In the genomic region with DNA sequence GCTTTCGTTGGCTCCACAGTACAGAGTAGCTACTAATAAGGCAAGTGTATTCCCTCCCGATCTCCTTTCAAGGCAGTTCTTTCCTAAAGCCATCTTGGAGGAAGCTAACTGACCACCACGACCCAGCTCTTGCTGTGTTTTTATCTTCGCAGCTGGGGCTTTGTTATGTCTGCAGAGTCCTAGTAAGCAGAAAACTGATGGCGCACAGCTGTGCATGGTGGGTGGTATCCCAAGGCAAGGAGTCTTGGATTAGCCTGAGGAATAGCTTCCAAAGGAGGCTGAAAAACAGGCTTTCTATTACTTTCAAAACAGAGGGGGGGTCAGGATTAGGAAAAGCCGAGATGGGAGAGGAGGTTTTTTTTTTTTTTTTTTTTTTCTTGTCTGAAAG, we compare ENCODE assay signal across 9 mouse cellular contexts. TPM values are rescaled to one million over a fixed set of nuclear protein-coding genes. Genes with fewer than 3 reads are reported as not detected.
A peak's percentile ranks its signal among the peaks of the same experiment; 100 is the strongest.
DNase-seq lines count a peak whose midpoint lies in the region; ATAC-seq and TF ChIP-seq lines count a peak whose summit lies in the region.
"Had no signal": no experiment of that assay in that cellular context is flagged by ENCODE, and none has a peak within 500 bp of the region (broad histone marks: within the 10 kb centered on the region; RNA-seq: fewer than 3 reads in every experiment).

No protein-coding gene starts in this region.

- H3K36me3 ChIP-seq in limb, embryonic 15.5 days: no peaks in the 10 kb centered on the region
- H3K36me3 ChIP-seq: liver, embryonic 13.5 days had no signal

- peaks cover 45% of the 10 kb centered on the region for H3K4me1 ChIP-seq in limb, embryonic 15.5 days

- peak; percentile 29 for DNase-seq in ZHBTc4 (ENCODE audit: low read depth, low spot score)
- DNase-seq in embryo, embryonic 10 days (ENCODE audit: low spot score): peak; percentile 79
- peak; percentile 57 for DNase-seq in heart, postnatal 25 days (ENCODE audit: low spot score)
- no peak for DNase-seq in Muller cell, postnatal 12 days (ENCODE audit: inconsistent ontology term)
- DNase-seq in layer of hippocampus, adult 2 months (ENCODE audit: low spot score in 2 of 2): no peak
- no peak for DNase-seq in left cerebral cortex, postnatal 25 days (ENCODE audit: low spot score in 2 of 2)
- no peak for DNase-seq in cerebellum, postnatal 25 days
- DNase-seq: liver, embryonic 13.5 days had no signal

- no peak for TF ChIP-seq CTCF in layer of hippocampus, adult 2 months (conservative IDR thresholded peaks at IDR 0.05)

- H3K27me3 ChIP-seq in limb, embryonic 15.5 days: no peaks in the 10 kb centered on the region
- H3K27me3 ChIP-seq: liver, embryonic 13.5 days had no signal

- H3K4me3 ChIP-seq in limb, embryonic 15.5 days: no peak overlapping the region
- H3K4me3 ChIP-seq in layer of hippocampus, adult 2 months: no peak overlapping the region
- H3K4me3 ChIP-seq: liver, embryonic 13.5 days had no signal

- WGBS in limb, embryonic 15.5 days: 21% methylated on average over 6 of the region's 6 CpGs

- peak overlapping the region; percentile 47 for H3K27ac ChIP-seq in limb, embryonic 15.5 days
- H3K27ac ChIP-seq in layer of hippocampus, adult 2 months: no peak overlapping the region
- H3K27ac ChIP-seq: liver, embryonic 13.5 days had no signal

- H3K9ac ChIP-seq in limb, embryonic 15.5 days: no peak overlapping the region
- H3K9ac ChIP-seq: liver, embryonic 13.5 days had no signal

- H3K9me3 ChIP-seq in limb, embryonic 15.5 days: no peaks in the 10 kb centered on the region
- H3K9me3 ChIP-seq: liver, embryonic 13.5 days had no signal

- H3K4me2 ChIP-seq in limb, embryonic 15.5 days: no peak overlapping the region
- H3K4me2 ChIP-seq: liver, embryonic 13.5 days had no signal

- peak; percentile 40; the same call in 1 of the 2 replicates for ATAC-seq in limb, embryonic 15.5 days (ENCODE audit: insufficient number of reproducible peaks, low FRiP score, low TSS enrichment, low read depth)

- intact Hi-C loops in heart, postnatal 25 days (cut with DNase I): no loop called here
- intact Hi-C loops in left cerebral cortex, postnatal 25 days (cut with DNase I): no loop called here

RNA-seq across cellular contexts. Expression of gene Cped1, which starts 17.5 kb away (rescaled TPM):
- 10 to 100 TPM; 18.0 to 22.8 TPM for total RNA-seq in heart, postnatal 25 days (2021)
- 42.0 and 43.1 TPM in 2 replicates for polyA plus RNA-seq in limb, embryonic 15.5 days (2015; fragmentation: Nextera tagmentation; extraction: Ambion mirVana)
- total RNA-seq in layer of hippocampus, adult 2 months (2021): 1 to 10 TPM; 2.5 to 3.5 TPM
- total RNA-seq in left cerebral cortex, postnatal 25 days (2021): 1 to 10 TPM; 3.0 to 3.5 TPM

RNA-seq across cellular contexts. Expression of gene Ing3, which starts 53.8 kb away (rescaled TPM):
- total RNA-seq in heart, postnatal 25 days (2021): 10 to 100 TPM; 13.2 to 17.3 TPM
- polyA plus RNA-seq in limb, embryonic 15.5 days (2015; fragmentation: Nextera tagmentation; extraction: Ambion mirVana): 49.3 and 51.5 TPM in 2 replicates
- total RNA-seq in layer of hippocampus, adult 2 months (2021): 10 to 100 TPM; 28.2 to 28.8 TPM
- total RNA-seq in left cerebral cortex, postnatal 25 days (2021): 10 to 100 TPM; 25.8 to 27.2 TPM

Comparison
In these comparisons a context has a peak if more than half of its experiments do, and no peak if none do; other contexts are left out.
1. DNase-seq: peak in ZHBTc4 (single experiment), embryo, embryonic 10 days (single experiment) and heart, postnatal 25 days (single experiment); none in Muller cell, postnatal 12 days (single experiment), layer of hippocampus, adult 2 months (0 of 2), left cerebral cortex, postnatal 25 days (0 of 2) and cerebellum, postnatal 25 days (0 of 2).
2. RNA of gene Cped1, which starts 17.5 kb away (total RNA-seq): 18.0 to 22.8 TPM in heart, postnatal 25 days; 3.0 to 3.5 TPM in left cerebral cortex, postnatal 25 days and 2.5 to 3.5 TPM in layer of hippocampus, adult 2 months; every median in the first group is over 4 times any median in the second.